8 mouse cellular contexts compared by ENCODE assay signal in the genomic region with DNA sequence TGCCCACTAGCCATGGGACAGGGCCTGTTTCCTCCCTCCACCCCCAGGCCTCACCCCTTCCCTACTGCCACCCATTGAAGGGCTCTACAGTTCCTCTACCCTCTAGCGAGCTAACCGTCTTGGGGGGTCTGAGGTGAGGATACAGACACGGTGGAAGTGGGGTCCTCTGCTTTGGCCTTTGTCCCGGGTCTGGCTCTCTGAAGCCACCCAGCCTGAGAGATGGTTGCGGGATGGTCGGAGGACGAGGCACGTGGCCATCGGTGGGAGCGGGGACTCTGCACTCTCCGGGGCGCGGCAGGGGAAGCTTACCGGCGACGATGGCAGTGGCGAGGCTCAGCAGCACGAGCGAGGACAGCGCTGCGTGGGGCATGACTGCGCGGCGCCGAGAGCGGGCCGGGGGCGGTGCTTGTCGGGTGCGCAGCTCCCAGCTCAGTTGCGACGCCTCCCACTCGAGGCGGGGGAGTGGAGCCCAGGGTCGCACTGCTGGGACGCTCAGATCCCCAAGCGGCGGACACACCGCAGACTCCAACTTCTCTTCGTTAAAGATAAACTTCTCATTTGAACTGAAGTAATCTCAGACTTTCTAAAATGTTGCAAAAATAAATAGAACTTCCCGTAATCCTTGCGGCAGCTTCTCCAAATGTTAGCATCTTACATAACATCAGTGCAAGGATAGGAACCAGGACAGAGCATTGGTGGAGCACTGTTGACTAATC. TPM values are rescaled to one million over a fixed set of nuclear protein-coding genes. Genes with fewer than 3 reads are reported as not detected.
A peak's percentile ranks its signal among the peaks of the same experiment; 100 is the strongest.
DNase-seq lines count a peak whose midpoint lies in the region; ATAC-seq lines count a peak whose summit lies in the region.

No protein-coding gene starts in this region.

- 1% methylated on average over 42 of the region's 42 CpGs for WGBS in embryonic facial prominence, embryonic 10.5 days

- H3K27ac ChIP-seq in embryonic facial prominence, embryonic 10.5 days (replicated peaks) = peak overlapping the region; percentile 81

- no peaks in the 10 kb centered on the region for H3K9me3 ChIP-seq in embryonic facial prominence, embryonic 10.5 days

- no peaks in the 10 kb centered on the region for H3K36me3 ChIP-seq in embryonic facial prominence, embryonic 10.5 days (replicated peaks)

- peaks cover 16% of the 10 kb centered on the region for H3K4me1 ChIP-seq in embryonic facial prominence, embryonic 10.5 days

- intact Hi-C loops in left cerebral cortex, postnatal 36 days (cut with DNase I) = no loop called here

- peak; percentile 86 for DNase-seq in adrenal gland, postnatal 10 days
- DNase-seq in embryonic facial prominence, embryonic 10.5 days (ENCODE audit: low spot score) = peak; percentile 72
- peak; percentile 80 to 84 for DNase-seq in heart, adult 18-20 months
- peak; percentile 64 for DNase-seq in kidney, adult 11 months
- peak; percentile 77 to 81 for DNase-seq in left cerebral cortex, postnatal 36 days (ENCODE audit: low spot score in 2 of 2)
- peak; percentile 71 for DNase-seq in right cerebral cortex, postnatal 14 days
- peak; percentile 55 for DNase-seq in urinary bladder, postnatal 25 days (ENCODE audit: low spot score)

- H3K27me3 ChIP-seq in embryonic facial prominence, embryonic 10.5 days (replicated peaks; ENCODE audit: low read depth, poor library complexity, severe bottlenecking) = peaks cover 23% of the 10 kb centered on the region

- peak overlapping the region; percentile 63 for H3K4me3 ChIP-seq in embryonic facial prominence, embryonic 10.5 days

- peak; percentile 81 for ATAC-seq in megakaryocyte-erythroid progenitor cell, adult 5-6 weeks (replicated peaks; ENCODE audit: low FRiP score, low TSS enrichment, poor library complexity, severe bottlenecking)

RNA-seq across cellular contexts. Expression of a gene that starts 0.4 kb away (rescaled TPM):
- total RNA-seq in adrenal gland, postnatal 10 days (2021) = 10 to 100 TPM; 45.6 to 64.8 TPM
- 18.2 and 20.8 TPM in 2 replicates for polyA plus RNA-seq in embryonic facial prominence, embryonic 10.5 days (2016; fragmentation: Nextera tagmentation; extraction: Ambion mirVana)
- total RNA-seq in heart, adult 18-20 months (2021) = 10 to 100 TPM; 10.0 to 12.5 TPM
- total RNA-seq in left cerebral cortex, postnatal 36 days (2021) = 10 to 100 TPM; 16.6 to 19.6 TPM
- not detected in 2 replicates for total RNA-seq in megakaryocyte-erythroid progenitor cell, adult 5-6 weeks (2014; fragmentation: Nextera tagmentation)
- total RNA-seq in megakaryocyte-erythroid progenitor cell, adult 5-6 weeks (2017) = 1.1 TPM in 1 of 2 replicates, not detected in the other

Comparison
In these comparisons a context has a peak if more than half of its experiments do, and no peak if none do; other contexts are left out.
1. Peak in every context shown above with its lines: DNase-seq, ATAC-seq, H3K4me3 ChIP-seq and H3K27ac ChIP-seq.
2. RNA of a gene that starts 0.4 kb away (total RNA-seq): 45.6 to 64.8 TPM in adrenal gland, postnatal 10 days, 16.6 to 19.6 TPM in left cerebral cortex, postnatal 36 days and 10.0 to 12.5 TPM in heart, adult 18-20 months; 1.1 TPM in megakaryocyte-erythroid progenitor cell, adult 5-6 weeks; every median in the first group is over 4 times any median in the second.